Mouse (Mus musculus): ENCODE data around the gene Fam120a.

DNA sequence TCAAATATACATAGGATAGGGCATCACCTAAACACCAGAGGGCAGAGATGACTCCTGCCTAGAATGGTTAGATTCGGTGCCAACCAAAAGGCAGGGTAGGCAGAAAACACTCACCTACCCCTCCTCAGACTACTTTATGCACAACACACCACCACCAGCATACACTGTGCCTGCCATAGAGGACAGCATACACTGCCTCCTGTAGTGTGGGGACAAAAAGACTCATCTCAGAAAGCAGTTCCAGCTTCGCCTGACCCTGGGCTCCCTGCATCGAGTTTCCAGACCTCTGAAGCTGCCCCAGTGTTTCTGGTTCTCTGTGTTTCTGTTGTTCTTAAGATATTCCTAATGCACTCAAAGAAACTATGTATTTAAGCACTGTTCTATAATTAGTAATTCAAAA, 54.7 kb downstream of the Fam120a start:
- TF ChIP-seq CTCF (IDR thresholded peaks at IDR 0.05; ENCODE audit: control insufficient read depth, insufficient read depth, insufficient read length) (no peak), USF1 (IDR thresholded peaks at IDR 0.05; ENCODE audit: low read depth) (no peak), MYOG (IDR thresholded peaks at IDR 0.05; ENCODE audit: control insufficient read depth, extremely low read depth, insufficient read length) (no peak), CEBPB (IDR thresholded peaks at IDR 0.05; ENCODE audit: low read depth) (no peak), FOSL1 (IDR thresholded peaks at IDR 0.05; ENCODE audit: insufficient read depth, low read length, poor library complexity, severe bottlenecking) (no peak)

All from C2C12 (cell line).